Mouse (Mus musculus) hindbrain, embryonic 14.5 days (tissue): ENCODE results near the gene Pdlim5. TPM values are rescaled to one million over a fixed set of nuclear protein-coding genes. Genes with fewer than 3 reads are reported as not detected.

Source experiments
- ATAC-seq: fragments of 200-750 bp; cut with Nextera tagmentation; 2 replicates; pipeline ENCODE4 v1.8.0; 2017; ENCODE audit warnings: moderate number of reproducible peaks, mild to moderate bottlenecking, moderate TSS enrichment, moderate library complexity; ENCODE audit not compliant: low FRiP score
- DNase-seq: peaks from one replicate; pipeline ENCODE4 v3.0.0-alpha.2; 2015; ENCODE audit warnings: low spot score
- H3K27ac ChIP-seq: fragments of 300-500 bp; sonication (generic); 2 replicates; pipeline ENCODE4 v1.5.1; 2014; ENCODE audit warnings: mild to moderate bottlenecking, moderate library complexity
- H3K27me3 ChIP-seq: fragments of 300-500 bp; sonication (generic); 2 replicates; pipeline ENCODE4 v1.6.1; 2014; ENCODE audit warnings: mild to moderate bottlenecking, low read length, mixed read lengths; ENCODE audit not compliant: control insufficient read depth, insufficient read depth
- H3K36me3 ChIP-seq: fragments of 300-500 bp; sonication (generic); replicated peaks from 2 replicates; pipeline ENCODE4 v1.6.1; 2014; ENCODE audit not compliant: control insufficient read depth, insufficient read depth
- H3K4me1 ChIP-seq: fragments of 300-500 bp; sonication (generic); replicated peaks from 2 replicates; pipeline ENCODE4 v1.6.1; 2014; ENCODE audit warnings: antibody characterized with exemption, low read length, mixed read lengths; ENCODE audit not compliant: control insufficient read depth, insufficient read depth
- H3K4me2 ChIP-seq: fragments of 300-500 bp; sonication (generic); replicated peaks from 2 replicates; pipeline ENCODE4 v1.6.1; 2014; ENCODE audit warnings: mild to moderate bottlenecking, moderate library complexity
- H3K4me3 ChIP-seq: fragments of 300-500 bp; sonication (generic); replicated peaks from 2 replicates; pipeline ENCODE4 v1.5.1; 2014; ENCODE audit warnings: mild to moderate bottlenecking, low read length
- H3K9ac ChIP-seq: fragments of 300-500 bp; sonication (generic); 2 replicates; pipeline ENCODE4 v1.6.1; 2014
- H3K9me3 ChIP-seq: fragments of 300-500 bp; sonication (generic); 2 replicates; pipeline ENCODE4 v1.6.1; 2016; ENCODE audit warnings: low read length; ENCODE audit not compliant: control insufficient read depth
- WGBS: fragments of 180-500 bp; shearing (Covaris S2); extraction: QIAGEN DNeasy Blood & Tissue Kit; methylation state at CpG from one replicate; pipeline ENCODE4 v1.1.7; 2014; 5-methylcytosine and 5-hydroxymethylcytosine counted together
- polyA plus RNA-seq: library from polyadenylated mRNA; unstranded; fragments of >200 nt; fragmentation: Nextera tagmentation; extraction: Ambion mirVana; gene quantifications from 2 replicates; pipeline ENCODE4 v1.2.1, GENCODE M21; 2014

The Pdlim5 gene
- polyA plus RNA-seq, 1 experiment from 2014 or later: 21.1 TPM

DNA sequence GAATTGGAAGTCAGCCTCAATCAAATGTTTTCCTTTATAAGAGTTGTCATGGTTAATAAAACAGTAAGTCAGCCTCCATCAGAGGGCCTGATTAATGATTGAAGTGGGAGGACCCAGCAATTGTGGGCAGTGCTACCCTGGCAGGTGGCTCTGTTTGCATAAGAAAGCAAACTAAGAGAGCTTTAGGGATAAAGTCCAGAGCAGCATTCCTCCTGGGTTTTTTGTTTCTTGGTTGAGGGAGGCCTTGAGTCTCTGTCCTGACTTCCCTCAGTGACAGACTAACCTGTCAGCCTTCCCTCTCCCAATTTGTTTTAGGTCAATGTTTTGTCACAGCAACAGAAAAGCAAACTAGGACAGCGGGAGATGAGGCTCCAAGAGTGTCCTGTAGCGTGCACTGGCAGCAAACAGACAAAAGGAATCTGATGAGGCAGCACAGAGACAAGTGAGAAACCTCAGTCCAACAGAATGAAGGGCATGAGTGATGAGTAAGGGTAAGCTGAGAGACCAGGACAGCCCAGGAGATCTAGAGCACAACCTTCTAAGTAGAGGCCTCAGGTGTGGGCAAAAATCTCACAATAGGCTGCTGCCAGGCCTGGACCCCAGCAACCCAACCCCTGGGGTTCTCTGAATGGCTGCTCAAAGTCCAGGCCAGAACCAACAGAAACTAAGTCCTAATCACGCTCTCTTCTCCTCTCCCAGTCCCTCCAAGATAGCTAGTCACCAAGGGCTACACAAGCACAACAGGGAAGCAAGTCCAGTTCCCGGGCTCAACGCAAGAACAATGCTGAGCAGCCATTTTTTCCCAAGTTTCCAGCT is 46.5 kb downstream of the Pdlim5 start:
- H3K4me2 ChIP-seq: no peak overlapping the region
- DNase-seq (no peak), ATAC-seq (no peak)
- H3K27me3 ChIP-seq: no peaks in the 10 kb centered on the region
- no peaks in the 10 kb centered on the region for H3K9me3 ChIP-seq
- H3K9ac ChIP-seq: no peak overlapping the region
- WGBS: 49% methylated on average over 5 of the region's 5 CpGs
- no peaks in the 10 kb centered on the region for H3K4me1 ChIP-seq
- H3K36me3 ChIP-seq: no peaks in the 10 kb centered on the region
- H3K4me3 ChIP-seq: no peak overlapping the region
- no peak overlapping the region for H3K27ac ChIP-seq

- H3K9me3 ChIP-seq: no peaks in the 10 kb centered on the region
- ATAC-seq (no peak), DNase-seq (no peak)
- WGBS: 88% methylated on average over 6 of the region's 6 CpGs
- no peaks in the 10 kb centered on the region for H3K27me3 ChIP-seq
- no peak overlapping the region for H3K4me2 ChIP-seq
- no peak overlapping the region for H3K27ac ChIP-seq
- H3K4me1 ChIP-seq: no peaks in the 10 kb centered on the region
- no peak overlapping the region for H3K4me3 ChIP-seq
- H3K36me3 ChIP-seq: no peaks in the 10 kb centered on the region
- H3K9ac ChIP-seq: no peak overlapping the region
Measured at GRCm38 (mm10) chr3:142346261-142346660, 49.2 kb downstream of the Pdlim5 start.

GRCm38 (mm10) chr3:142345235-142346125 is 50.0 kb downstream of the Pdlim5 start:
- Histone ChIP-seq H3K9me3 (no peaks in the 10 kb centered on the region), H3K4me1 (no peaks in the 10 kb centered on the region), H3K4me2 (no peak overlapping the region), H3K4me3 (no peak overlapping the region), H3K9ac (no peak overlapping the region), H3K27ac (no peak overlapping the region), H3K27me3 (no peaks in the 10 kb centered on the region), H3K36me3 (no peaks in the 10 kb centered on the region)
- DNase-seq (no peak), ATAC-seq (no peak)
- 86% methylated on average over 8 of the region's 8 CpGs for WGBS

GRCm38 (mm10) chr3:142343786-142344185 is 51.7 kb downstream of the Pdlim5 start:
- Histone ChIP-seq H3K36me3 (no peaks in the 10 kb centered on the region), H3K9ac (no peak overlapping the region), H3K4me3 (no peak overlapping the region), H3K27ac (no peak overlapping the region), H3K9me3 (no peaks in the 10 kb centered on the region), H3K4me1 (no peaks in the 10 kb centered on the region), H3K4me2 (no peak overlapping the region), H3K27me3 (no peaks in the 10 kb centered on the region)
- no peak for DNase-seq
- 82% methylated on average over 2 of the region's 2 CpGs for WGBS
- no peak for ATAC-seq

DNA sequence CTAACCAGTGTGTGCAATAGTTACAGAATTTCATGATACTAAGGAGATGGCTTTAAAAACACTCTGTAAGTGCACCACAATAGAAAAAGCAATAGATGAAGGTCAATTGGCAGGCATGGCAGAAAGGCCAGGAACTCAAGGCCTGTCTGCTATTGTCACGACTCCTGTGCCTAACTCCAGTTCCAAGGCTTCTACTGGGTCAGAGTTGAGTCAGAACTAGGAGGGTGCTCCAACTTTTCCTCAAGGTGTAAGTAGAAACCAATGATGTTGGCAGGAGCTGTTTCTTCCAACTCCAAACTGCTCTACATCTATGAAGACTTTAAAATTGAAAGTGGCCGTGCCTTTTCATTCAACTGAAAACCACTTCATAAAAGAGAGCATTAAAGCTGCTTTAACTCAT is 54.8 kb downstream of the Pdlim5 start:
- Histone ChIP-seq H3K9ac (no peak overlapping the region), H3K36me3 (no peaks in the 10 kb centered on the region), H3K9me3 (no peaks in the 10 kb centered on the region), H3K4me2 (no peak overlapping the region), H3K27ac (no peak overlapping the region), H3K4me1 (no peaks in the 10 kb centered on the region), H3K27me3 (no peaks in the 10 kb centered on the region), H3K4me3 (no peak overlapping the region)
- ATAC-seq: no peak
- DNase-seq: no peak
- 75% methylated on average over 2 of the region's 2 CpGs for WGBS

GRCm38 (mm10) chr3:142339440-142340251 is 55.9 kb downstream of the Pdlim5 start:
- H3K27me3 ChIP-seq: no peaks in the 10 kb centered on the region
- H3K9ac ChIP-seq: no peak overlapping the region
- no peaks in the 10 kb centered on the region for H3K9me3 ChIP-seq
- H3K4me1 ChIP-seq: no peaks in the 10 kb centered on the region
- no peak for ATAC-seq
- H3K4me2 ChIP-seq: no peak overlapping the region
- WGBS: 73% methylated on average over 6 of the region's 6 CpGs
- H3K36me3 ChIP-seq: no peaks in the 10 kb centered on the region
- H3K4me3 ChIP-seq: no peak overlapping the region
- DNase-seq: no peak
- H3K27ac ChIP-seq: no peak overlapping the region

GRCm38 (mm10) chr3:142338058-142338457 is 57.4 kb downstream of the Pdlim5 start:
- DNase-seq (no peak), ATAC-seq (no peak)
- Histone ChIP-seq H3K4me2 (no peak overlapping the region), H3K4me1 (no peaks in the 10 kb centered on the region), H3K9me3 (no peaks in the 10 kb centered on the region), H3K9ac (no peak overlapping the region), H3K27ac (no peak overlapping the region), H3K4me3 (no peak overlapping the region), H3K27me3 (no peaks in the 10 kb centered on the region), H3K36me3 (no peaks in the 10 kb centered on the region)
- WGBS: 74% methylated on average over 4 of the region's 4 CpGs

DNA sequence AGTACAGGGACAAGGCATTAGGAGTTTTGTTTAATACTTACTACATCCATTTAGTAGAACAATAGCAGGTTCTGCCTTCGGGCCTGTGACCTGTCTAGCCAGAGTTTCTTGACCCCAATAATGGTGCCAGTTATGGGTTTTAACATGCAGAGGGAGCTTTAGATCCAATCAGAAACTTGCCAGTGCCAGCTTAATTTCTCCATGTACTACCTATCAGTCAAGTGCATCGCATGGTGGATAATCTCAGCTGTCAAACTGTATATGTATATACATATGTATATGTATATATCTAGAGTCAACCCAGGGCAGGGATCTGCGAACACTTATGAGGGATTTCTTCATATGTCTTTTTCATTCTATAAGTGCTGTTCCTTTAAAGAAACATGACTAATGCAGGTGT is 61.0 kb downstream of the Pdlim5 start:
- H3K36me3 ChIP-seq: no peaks in the 10 kb centered on the region
- no peak overlapping the region for H3K4me2 ChIP-seq
- no peak for DNase-seq
- H3K4me1 ChIP-seq: no peaks in the 10 kb centered on the region
- WGBS: 94% methylated on average over 3 of the region's 3 CpGs
- ATAC-seq: no peak
- H3K27me3 ChIP-seq: no peaks in the 10 kb centered on the region
- no peak overlapping the region for H3K9ac ChIP-seq
- H3K9me3 ChIP-seq: no peaks in the 10 kb centered on the region
- H3K4me3 ChIP-seq: no peak overlapping the region
- H3K27ac ChIP-seq: no peak overlapping the region

DNA sequence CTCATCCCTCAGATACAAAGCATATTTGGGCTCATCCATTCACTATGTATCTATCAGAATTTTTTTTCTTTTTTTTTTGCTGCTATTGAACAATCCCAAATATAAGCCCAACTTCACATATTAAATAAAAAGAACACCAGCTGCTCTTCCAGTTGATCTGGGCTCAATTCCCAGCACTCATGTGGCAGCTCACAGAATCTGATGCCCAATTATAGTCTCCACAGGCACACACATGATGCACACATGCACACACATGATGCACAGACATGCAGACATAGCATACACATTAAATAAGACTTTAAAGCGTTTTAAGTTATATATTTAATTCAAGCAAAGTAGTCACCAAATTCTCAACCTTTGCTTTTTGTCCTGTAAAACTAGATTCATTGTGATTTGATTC is 62.0 kb downstream of the Pdlim5 start:
- Histone ChIP-seq H3K27me3 (no peaks in the 10 kb centered on the region), H3K9me3 (no peaks in the 10 kb centered on the region), H3K4me1 (no peaks in the 10 kb centered on the region), H3K27ac (no peak overlapping the region), H3K36me3 (no peaks in the 10 kb centered on the region), H3K9ac (no peak overlapping the region), H3K4me2 (no peak overlapping the region), H3K4me3 (no peak overlapping the region)
- ATAC-seq (no peak), DNase-seq (no peak)
- 94% methylated on average over 1 of the region's 1 CpGs for WGBS
